Mouse (Mus musculus) c-Kit-positive CD71-negative TER-119-negative erythroid progenitor cells, embryonic 14.5 days (primary cell): ENCODE measurements around the gene 1600014C10Rik.

Experiments used
- DNase-seq: peaks from one replicate; pipeline ENCODE4 v3.0.0-alpha.2; 2013; ENCODE audit warnings: low read depth

The 1600014C10Rik gene

GRCm38 (mm10) chr7:38184418-38184745, 1.4 kb downstream of the 1600014C10Rik start:
- DNase-seq: no peak

GRCm38 (mm10) chr7:38184786-38185185, 1.8 kb downstream of the 1600014C10Rik start:
- no peak for DNase-seq

- DNase-seq: peak; percentile 53
Measured at GRCm38 (mm10) chr7:38186861-38187260, 3.8 kb downstream of the 1600014C10Rik start.

GRCm38 (mm10) chr7:38187796-38188195, 4.8 kb downstream of the 1600014C10Rik start:
- peak; percentile 71 for DNase-seq

GRCm38 (mm10) chr7:38188281-38189075, 5.5 kb downstream of the 1600014C10Rik start:
- DNase-seq: no peak

- DNase-seq: peak; percentile 98
Measured at GRCm38 (mm10) chr7:38189136-38189982, 6.3 kb downstream of the 1600014C10Rik start.

GRCm38 (mm10) chr7:38190056-38190835, 7.2 kb downstream of the 1600014C10Rik start:
- no peak for DNase-seq

GRCm38 (mm10) chr7:38191146-38191545, 8.1 kb downstream of the 1600014C10Rik start:
- no peak for DNase-seq

- peak; percentile 40 for DNase-seq
Measured at GRCm38 (mm10) chr7:38191571-38191970, 8.6 kb downstream of the 1600014C10Rik start.

- no peak for DNase-seq
Measured at GRCm38 (mm10) chr7:38199907-38200605, 17.0 kb downstream of the 1600014C10Rik start.

GRCm38 (mm10) chr7:38200606-38201289, 17.7 kb downstream of the 1600014C10Rik start:
- DNase-seq: peak; percentile 87

GRCm38 (mm10) chr7:38201290-38201658, 18.3 kb downstream of the 1600014C10Rik start:
- DNase-seq: no peak

GRCm38 (mm10) chr7:38204314-38204713, 21.3 kb downstream of the 1600014C10Rik start:
- DNase-seq: no peak

GRCm38 (mm10) chr7:38205801-38206200, 22.8 kb downstream of the 1600014C10Rik start:
- no peak for DNase-seq

- no peak for DNase-seq
Measured at GRCm38 (mm10) chr7:38206564-38206963, 23.5 kb downstream of the 1600014C10Rik start.

GRCm38 (mm10) chr7:38208969-38209368, 26.0 kb downstream of the 1600014C10Rik start:
- DNase-seq: no peak

- no peak for DNase-seq
Measured at GRCm38 (mm10) chr7:38209478-38210152, 26.6 kb downstream of the 1600014C10Rik start.

GRCm38 (mm10) chr7:38212651-38213062, 29.6 kb downstream of the 1600014C10Rik start:
- no peak for DNase-seq

- peak; percentile 30 for DNase-seq
Measured at GRCm38 (mm10) chr7:38214473-38215214, 31.6 kb downstream of the 1600014C10Rik start.

GRCm38 (mm10) chr7:38215281-38215680, 32.3 kb downstream of the 1600014C10Rik start:
- no peak for DNase-seq
